ENCODE assay signal across 18 mouse cellular contexts in the genomic region with DNA sequence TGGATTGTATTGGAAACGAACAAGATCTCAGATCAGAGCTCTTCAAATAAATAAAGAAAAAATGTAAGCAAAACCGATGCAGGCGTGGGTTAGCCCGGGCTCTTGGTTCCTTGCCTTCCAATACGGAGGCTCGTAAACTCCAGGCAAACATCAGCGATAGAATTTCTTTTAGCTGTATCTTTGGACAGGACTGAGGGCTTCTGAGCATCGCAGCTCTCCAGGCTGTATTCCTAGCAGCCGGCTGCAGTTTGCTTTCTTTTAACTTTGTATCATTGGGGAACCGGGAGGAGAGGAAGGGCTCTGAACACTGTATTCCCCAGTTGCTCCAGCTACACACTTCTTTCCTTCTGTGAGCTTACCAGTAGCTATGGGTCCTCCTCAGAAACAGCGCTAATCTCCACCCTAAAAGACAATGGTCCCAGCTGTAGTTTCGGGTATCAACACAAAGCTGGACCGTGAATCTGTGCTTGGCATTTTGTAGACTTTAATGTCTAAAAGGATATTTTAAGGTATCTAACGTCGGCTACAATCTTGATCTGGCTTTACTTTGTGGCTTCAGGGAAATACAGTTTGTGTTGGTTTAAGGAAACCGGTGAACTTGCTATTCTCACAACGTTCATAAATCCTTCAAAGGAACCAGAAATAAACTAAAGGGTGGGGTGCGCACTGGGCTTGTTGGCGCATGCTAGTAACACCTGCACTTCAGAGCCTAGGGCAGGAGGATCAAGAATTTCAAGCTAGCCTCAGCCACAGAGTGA.
DNase-seq lines count a peak whose midpoint lies in the region; ATAC-seq and TF ChIP-seq lines count a peak whose summit lies in the region.
"Had no signal": no experiment of that assay in that cellular context is flagged by ENCODE, and none has a peak within 500 bp of the region (broad histone marks: within the 10 kb centered on the region; RNA-seq: fewer than 3 reads in every experiment).

No protein-coding gene starts in this region.

- no peaks in the 10 kb centered on the region for H3K36me3 ChIP-seq in intestine, embryonic 14.5 days (ENCODE audit: control insufficient read depth, insufficient read depth, low read length)
- no peaks in the 10 kb centered on the region for H3K36me3 ChIP-seq in intestine, postnatal 0 days (ENCODE audit: control insufficient read depth, insufficient read depth)
- no peaks in the 10 kb centered on the region for H3K36me3 ChIP-seq in embryonic facial prominence, embryonic 11.5 days (replicated peaks; ENCODE audit: control insufficient read depth, insufficient read depth, low read depth, low read length)
- H3K36me3 ChIP-seq in forebrain, embryonic 13.5 days (ENCODE audit: poor library complexity, severe bottlenecking), result no peaks in the 10 kb centered on the region
- H3K36me3 ChIP-seq in stomach, embryonic 14.5 days (ENCODE audit: control insufficient read depth, insufficient read depth, low read length), result no peaks in the 10 kb centered on the region
- H3K36me3 ChIP-seq in heart, embryonic 12.5 days, result no peaks in the 10 kb centered on the region
- H3K36me3 ChIP-seq: hindbrain, embryonic 15.5 days; limb, embryonic 12.5 days; liver, embryonic 15.5 days had no signal

- WGBS in intestine, embryonic 14.5 days, result 6% methylated on average over 19 of the region's 19 CpGs
- WGBS in intestine, postnatal 0 days, result 5% methylated on average over 19 of the region's 19 CpGs
- 4% methylated on average over 19 of the region's 19 CpGs for WGBS in embryonic facial prominence, embryonic 11.5 days
- 6% methylated on average over 19 of the region's 19 CpGs for WGBS in forebrain, embryonic 13.5 days
- WGBS in stomach, embryonic 14.5 days, result 5% methylated on average over 19 of the region's 19 CpGs
- 9% methylated on average over 19 of the region's 19 CpGs for WGBS in heart, embryonic 12.5 days

- no peak for TF ChIP-seq CTCF in intestine, postnatal 0 days (IDR thresholded peaks at IDR 0.05; ENCODE audit: low read depth)

- DNase-seq in intestine, embryonic 14.5 days (ENCODE audit: low spot score), result no peak
- peak; percentile 35 for DNase-seq in embryonic facial prominence, embryonic 11.5 days (ENCODE audit: low spot score)
- no peak for DNase-seq in left cerebral cortex, postnatal 4 days
- DNase-seq: cerebellum, adult 9-10 months; kidney, adult 18-20 months; kidney, postnatal 10 days; lung, postnatal 14 days; right cerebral cortex, adult 18-20 months; thymus, adult 2 months had no signal

- intact Hi-C loops in left cerebral cortex, postnatal 4 days (cut with DNase I), result no loop called here

- H3K9me3 ChIP-seq in intestine, embryonic 14.5 days (ENCODE audit: control insufficient read depth, low read length), result no peaks in the 10 kb centered on the region
- no peaks in the 10 kb centered on the region for H3K9me3 ChIP-seq in intestine, postnatal 0 days (ENCODE audit: control insufficient read depth)
- H3K9me3 ChIP-seq in embryonic facial prominence, embryonic 11.5 days (replicated peaks; ENCODE audit: control insufficient read depth, low read length), result no peaks in the 10 kb centered on the region
- no peaks in the 10 kb centered on the region for H3K9me3 ChIP-seq in forebrain, embryonic 13.5 days (replicated peaks)
- no peaks in the 10 kb centered on the region for H3K9me3 ChIP-seq in stomach, embryonic 14.5 days (ENCODE audit: control insufficient read depth, low read depth, low read length)
- H3K9me3 ChIP-seq in heart, embryonic 12.5 days (replicated peaks), result no peaks in the 10 kb centered on the region
- H3K9me3 ChIP-seq: hindbrain, embryonic 15.5 days; limb, embryonic 12.5 days; liver, embryonic 15.5 days had no signal

- no peak overlapping the region for H3K27ac ChIP-seq in intestine, embryonic 14.5 days (ENCODE audit: low read depth)
- no peak overlapping the region for H3K27ac ChIP-seq in intestine, postnatal 0 days (ENCODE audit: low read depth, low read length)
- no peak overlapping the region for H3K27ac ChIP-seq in embryonic facial prominence, embryonic 11.5 days (replicated peaks; ENCODE audit: low read depth, low read length)
- H3K27ac ChIP-seq in forebrain, embryonic 13.5 days, result no peak overlapping the region
- H3K27ac ChIP-seq in stomach, embryonic 14.5 days (ENCODE audit: low read length), result no peak overlapping the region
- H3K27ac ChIP-seq in heart, embryonic 12.5 days (ENCODE audit: poor library complexity, severe bottlenecking), result no peak overlapping the region
- H3K27ac ChIP-seq: hindbrain, embryonic 15.5 days; layer of hippocampus, adult 2 months; limb, embryonic 12.5 days; liver, embryonic 15.5 days had no signal

- ATAC-seq in intestine, embryonic 14.5 days (replicated peaks; ENCODE audit: low FRiP score, low TSS enrichment, low read depth), result no peak
- no peak for ATAC-seq in intestine, postnatal 0 days
- no peak for ATAC-seq in embryonic facial prominence, embryonic 11.5 days (replicated peaks; ENCODE audit: insufficient number of reproducible peaks, low FRiP score, low TSS enrichment, low read depth)
- no peak for ATAC-seq in forebrain, embryonic 13.5 days
- ATAC-seq in stomach, embryonic 14.5 days (ENCODE audit: insufficient number of reproducible peaks, insufficient read depth, low FRiP score, low read depth), result no peak
- no peak for ATAC-seq in heart, embryonic 12.5 days (ENCODE audit: insufficient number of reproducible peaks, low FRiP score)

- H3K9ac ChIP-seq in intestine, embryonic 14.5 days (ENCODE audit: low read length), result no peak overlapping the region
- H3K9ac ChIP-seq in intestine, postnatal 0 days (ENCODE audit: low read depth, low read length), result no peak overlapping the region
- H3K9ac ChIP-seq in embryonic facial prominence, embryonic 11.5 days (replicated peaks; ENCODE audit: low read length), result no peak overlapping the region
- H3K9ac ChIP-seq in forebrain, embryonic 13.5 days, result no peak overlapping the region
- no peak overlapping the region for H3K9ac ChIP-seq in stomach, embryonic 14.5 days (replicated peaks; ENCODE audit: low read depth, low read length)
- no peak overlapping the region for H3K9ac ChIP-seq in heart, embryonic 12.5 days
- H3K9ac ChIP-seq: hindbrain, embryonic 15.5 days; limb, embryonic 12.5 days; liver, embryonic 15.5 days had no signal

- peak overlapping the region; percentile 13; the same call in 1 of the 2 replicates for H3K4me2 ChIP-seq in intestine, embryonic 14.5 days (ENCODE audit: low read length)
- H3K4me2 ChIP-seq in intestine, postnatal 0 days (replicated peaks; ENCODE audit: low read depth), result no peak overlapping the region
- H3K4me2 ChIP-seq in embryonic facial prominence, embryonic 11.5 days (ENCODE audit: low read depth, low read length), result no peak overlapping the region
- peak overlapping the region; percentile 49 for H3K4me2 ChIP-seq in forebrain, embryonic 13.5 days
- H3K4me2 ChIP-seq in stomach, embryonic 14.5 days (replicated peaks; ENCODE audit: low read depth, low read length), result peak overlapping the region; percentile 12; the same call in 1 of the 2 replicates
- H3K4me2 ChIP-seq in heart, embryonic 12.5 days, result no peak overlapping the region
- H3K4me2 ChIP-seq: hindbrain, embryonic 15.5 days; liver, embryonic 15.5 days had no signal

- H3K4me1 ChIP-seq in intestine, embryonic 14.5 days (replicated peaks; ENCODE audit: control insufficient read depth, insufficient read depth, low read length), result no peaks in the 10 kb centered on the region; the same call in 1 of the 2 replicates
- H3K4me1 ChIP-seq in intestine, postnatal 0 days (replicated peaks; ENCODE audit: control insufficient read depth, insufficient read depth, low read length), result no peaks in the 10 kb centered on the region
- peaks cover 6% of the 10 kb centered on the region for H3K4me1 ChIP-seq in embryonic facial prominence, embryonic 11.5 days (ENCODE audit: control insufficient read depth, insufficient read depth, low read length)
- H3K4me1 ChIP-seq in forebrain, embryonic 13.5 days, result peaks cover 61% of the 10 kb centered on the region
- H3K4me1 ChIP-seq in stomach, embryonic 14.5 days (ENCODE audit: control insufficient read depth, insufficient read depth, low read length), result peaks cover 9% of the 10 kb centered on the region
- H3K4me1 ChIP-seq in heart, embryonic 12.5 days (replicated peaks), result 0 out of 2 replicates have a peak, but pooled peaks cover 6% of the 10 kb centered on the region
- H3K4me1 ChIP-seq: liver, embryonic 15.5 days had no signal

- peaks cover 78% of the 10 kb centered on the region for H3K27me3 ChIP-seq in intestine, embryonic 14.5 days (replicated peaks; ENCODE audit: control insufficient read depth, insufficient read depth, low read length)
- H3K27me3 ChIP-seq in intestine, postnatal 0 days (replicated peaks; ENCODE audit: control insufficient read depth, insufficient read depth, low read length), result peaks cover 76% of the 10 kb centered on the region
- peaks cover 44% of the 10 kb centered on the region for H3K27me3 ChIP-seq in embryonic facial prominence, embryonic 11.5 days (ENCODE audit: control insufficient read depth, insufficient read depth, low read length)
- H3K27me3 ChIP-seq in forebrain, embryonic 13.5 days, result peaks cover 66% of the 10 kb centered on the region
- peaks cover 52% of the 10 kb centered on the region for H3K27me3 ChIP-seq in stomach, embryonic 14.5 days (ENCODE audit: control insufficient read depth, insufficient read depth, low read length)
- peaks cover 94% of the 10 kb centered on the region for H3K27me3 ChIP-seq in heart, embryonic 12.5 days (replicated peaks)

- H3K4me3 ChIP-seq in intestine, embryonic 14.5 days (ENCODE audit: low read depth, low read length), result no peak overlapping the region
- H3K4me3 ChIP-seq in intestine, postnatal 0 days (ENCODE audit: low read depth, low read length), result no peak overlapping the region
- H3K4me3 ChIP-seq in embryonic facial prominence, embryonic 11.5 days (ENCODE audit: low read depth, low read length), result no peak overlapping the region
- no peak overlapping the region for H3K4me3 ChIP-seq in forebrain, embryonic 13.5 days
- H3K4me3 ChIP-seq in stomach, embryonic 14.5 days (ENCODE audit: low read depth, low read length), result no peak overlapping the region
- no peak overlapping the region for H3K4me3 ChIP-seq in heart, embryonic 12.5 days
- H3K4me3 ChIP-seq: hindbrain, embryonic 15.5 days; layer of hippocampus, adult 2 months; liver, embryonic 15.5 days; myocyte had no signal

Comparison
In these comparisons a context has a peak if more than half of its experiments do, and no peak if none do; other contexts are left out.
1. H3K4me2 ChIP-seq: peak in intestine, embryonic 14.5 days (single experiment), forebrain, embryonic 13.5 days (single experiment) and stomach, embryonic 14.5 days (single experiment); none in intestine, postnatal 0 days (single experiment), embryonic facial prominence, embryonic 11.5 days (single experiment) and heart, embryonic 12.5 days (single experiment).